Mouse (Mus musculus) neural tube, embryonic 15.5 days (tissue): ENCODE results near the gene Phgr1. TPM values are rescaled to one million over a fixed set of nuclear protein-coding genes. Genes with fewer than 3 reads are reported as not detected.

ENCODE experiments used
- ATAC-seq: fragments of 200-750 bp; cut with Nextera tagmentation; 2 replicates; pipeline ENCODE4 v1.8.0; 2017; ENCODE audit warnings: mild to moderate bottlenecking, moderate TSS enrichment, moderate library complexity; ENCODE audit not compliant: low FRiP score
- H3K27ac ChIP-seq: fragments of 300-500 bp; sonication (generic); replicated peaks from 2 replicates; pipeline ENCODE4 v1.5.1; 2015; ENCODE audit warnings: mild to moderate bottlenecking, inconsistent platforms
- H3K27me3 ChIP-seq: fragments of 300-500 bp; sonication (generic); replicated peaks from 2 replicates; pipeline ENCODE4 v1.6.1; 2015; ENCODE audit warnings: inconsistent platforms
- H3K36me3 ChIP-seq: fragments of 300-500 bp; sonication (generic); 2 replicates; pipeline ENCODE4 v1.6.1; 2015; ENCODE audit warnings: inconsistent platforms
- H3K4me1 ChIP-seq: fragments of 300-500 bp; sonication (generic); 2 replicates; pipeline ENCODE4 v1.6.1; 2015; ENCODE audit warnings: inconsistent platforms
- H3K4me2 ChIP-seq: fragments of 300-500 bp; sonication (generic); 2 replicates; pipeline ENCODE4 v1.6.1; 2015; ENCODE audit warnings: inconsistent platforms, mild to moderate bottlenecking, moderate library complexity
- H3K4me3 ChIP-seq: fragments of 300-500 bp; sonication (generic); replicated peaks from 2 replicates; pipeline ENCODE4 v1.5.1; 2015; ENCODE audit warnings: mild to moderate bottlenecking, inconsistent platforms
- H3K9ac ChIP-seq: fragments of 300-500 bp; sonication (generic); replicated peaks from 2 replicates; pipeline ENCODE4 v1.6.1; 2015; ENCODE audit warnings: mild to moderate bottlenecking, inconsistent platforms
- H3K9me3 ChIP-seq: fragments of 300-500 bp; sonication (generic); replicated peaks from 2 replicates; pipeline ENCODE4 v1.6.1; 2016; ENCODE audit warnings: inconsistent platforms
- WGBS: fragments of 180-500 bp; shearing (Covaris S2); methylation state at CpG from one replicate; pipeline ENCODE4 v1.1.7; 2015; ENCODE audit warnings: mixed read lengths; 5-methylcytosine and 5-hydroxymethylcytosine counted together
- polyA plus RNA-seq: library from polyadenylated mRNA; unstranded; fragments of >200 nt; fragmentation: Nextera tagmentation; extraction: Ambion mirVana; gene quantifications from 2 replicates; pipeline ENCODE4 v1.2.1, GENCODE M21; 2015

The Phgr1 gene
- 1.2 TPM in 1 of 2 replicates, not detected in the other for polyA plus RNA-seq

- no peak for ATAC-seq
- H3K4me3 ChIP-seq: no peak within 1 kb of the TSS
- no peaks in the 10 kb centered on the region for H3K9me3 ChIP-seq
- H3K27ac ChIP-seq: no peak within 1 kb of the TSS
- H3K36me3 ChIP-seq: no peaks in the 10 kb centered on the region
- H3K27me3 ChIP-seq: no peaks in the 10 kb centered on the region
- WGBS: 79% methylated on average over 6 of the region's 6 CpGs
- no peak within 1 kb of the TSS for H3K4me2 ChIP-seq
- H3K4me1 ChIP-seq: peaks cover 6% of the 10 kb centered on the region; the same call in 1 of the 2 replicates
- H3K9ac ChIP-seq: no peak within 1 kb of the TSS
These were observed at the start of gene Phgr1 for GRCm38 (mm10) chr2:118772158-118772874. Phgr1 (plus strand) TSS chr2:118772769.

GRCm38 (mm10) chr2:118723693-118724486 is 48.7 kb upstream of the Phgr1 start:
- peaks cover 9% of the 10 kb centered on the region; the same call in 1 of the 2 replicates for H3K27me3 ChIP-seq
- H3K4me2 ChIP-seq: no peak overlapping the region
- peaks cover 8% of the 10 kb centered on the region; the same call in 1 of the 2 replicates for H3K4me1 ChIP-seq
- WGBS: 81% methylated on average over 15 of the region's 15 CpGs
- no peak for ATAC-seq
- no peak overlapping the region for H3K9ac ChIP-seq
- H3K27ac ChIP-seq: no peak overlapping the region
- H3K36me3 ChIP-seq: no peaks in the 10 kb centered on the region
- no peaks in the 10 kb centered on the region for H3K9me3 ChIP-seq
- H3K4me3 ChIP-seq: no peak overlapping the region

- Histone ChIP-seq H3K4me2 (no peak overlapping the region), H3K9me3 (no peaks in the 10 kb centered on the region), H3K27ac (no peak overlapping the region), H3K4me3 (no peak overlapping the region), H3K4me1 (peaks cover 13% of the 10 kb centered on the region; the same call in 1 of the 2 replicates), H3K36me3 (no peaks in the 10 kb centered on the region), H3K9ac (no peak overlapping the region), H3K27me3 (peaks cover 17% of the 10 kb centered on the region; the same call in 1 of the 2 replicates)
- 89% methylated on average over 4 of the region's 4 CpGs for WGBS
- no peak for ATAC-seq
These were observed 47.1 kb upstream of the Phgr1 start for GRCm38 (mm10) chr2:118725511-118725910.

- no peak for ATAC-seq
- Histone ChIP-seq H3K9ac (no peak overlapping the region), H3K4me1 (peaks cover 13% of the 10 kb centered on the region; the same call in 1 of the 2 replicates), H3K9me3 (no peaks in the 10 kb centered on the region), H3K27ac (no peak overlapping the region), H3K4me2 (no peak overlapping the region), H3K27me3 (peaks cover 25% of the 10 kb centered on the region; the same call in 1 of the 2 replicates), H3K4me3 (no peak overlapping the region), H3K36me3 (no peaks in the 10 kb centered on the region)
- WGBS: 84% methylated on average over 2 of the region's 2 CpGs
These were observed 45.7 kb upstream of the Phgr1 start for GRCm38 (mm10) chr2:118726873-118727272.

- H3K27ac ChIP-seq: no peak overlapping the region
- 26% methylated on average over 9 of the region's 9 CpGs for WGBS
- H3K4me1 ChIP-seq: peaks cover 10% of the 10 kb centered on the region; the same call in 1 of the 2 replicates
- H3K27me3 ChIP-seq: peaks cover 25% of the 10 kb centered on the region; the same call in 1 of the 2 replicates
- H3K9ac ChIP-seq: no peak overlapping the region
- H3K36me3 ChIP-seq: no peaks in the 10 kb centered on the region
- no peak overlapping the region for H3K4me3 ChIP-seq
- ATAC-seq: no peak
- H3K9me3 ChIP-seq: no peaks in the 10 kb centered on the region
- H3K4me2 ChIP-seq: no peak overlapping the region
These were observed 44.7 kb upstream of the Phgr1 start for GRCm38 (mm10) chr2:118727911-118728310.

- peaks cover 25% of the 10 kb centered on the region; the same call in 1 of the 2 replicates for H3K27me3 ChIP-seq
- H3K36me3 ChIP-seq: no peaks in the 10 kb centered on the region
- H3K4me3 ChIP-seq: no peak within 1 kb of the TSS
- H3K9me3 ChIP-seq: no peaks in the 10 kb centered on the region
- ATAC-seq: no peak
- WGBS: 16% methylated on average over 7 of the region's 7 CpGs
- H3K9ac ChIP-seq: no peak within 1 kb of the TSS
- no peak within 1 kb of the TSS for H3K4me2 ChIP-seq
- peaks cover 10% of the 10 kb centered on the region; the same call in 1 of the 2 replicates for H3K4me1 ChIP-seq
- H3K27ac ChIP-seq: no peak within 1 kb of the TSS
These were observed 44.2 kb upstream of the Phgr1 start, which contains the start of gene Plcb2 for GRCm38 (mm10) chr2:118728337-118728736. Plcb2 (minus strand) TSS chr2:118728438.

GRCm38 (mm10) chr2:118729194-118729593 is 43.4 kb upstream of the Phgr1 start:
- Histone ChIP-seq H3K9ac (no peak overlapping the region), H3K27ac (no peak overlapping the region), H3K4me1 (peaks cover 10% of the 10 kb centered on the region; the same call in 1 of the 2 replicates), H3K4me2 (no peak overlapping the region), H3K27me3 (peaks cover 25% of the 10 kb centered on the region; the same call in 1 of the 2 replicates), H3K36me3 (no peaks in the 10 kb centered on the region), H3K4me3 (no peak overlapping the region), H3K9me3 (no peaks in the 10 kb centered on the region)
- 53% methylated on average over 4 of the region's 4 CpGs for WGBS
- no peak for ATAC-seq

GRCm38 (mm10) chr2:118729816-118730621 is 42.5 kb upstream of the Phgr1 start:
- no peak for ATAC-seq
- Histone ChIP-seq H3K4me2 (no peak overlapping the region), H3K36me3 (no peaks in the 10 kb centered on the region), H3K27ac (no peak overlapping the region), H3K4me3 (no peak overlapping the region), H3K4me1 (peaks cover 10% of the 10 kb centered on the region; the same call in 1 of the 2 replicates), H3K9me3 (no peaks in the 10 kb centered on the region), H3K27me3 (peaks cover 25% of the 10 kb centered on the region; the same call in 1 of the 2 replicates), H3K9ac (no peak overlapping the region)
- 26% methylated on average over 8 of the region's 8 CpGs for WGBS

- no peak for ATAC-seq
- Histone ChIP-seq H3K9ac (no peak overlapping the region), H3K4me1 (peaks cover 10% of the 10 kb centered on the region; the same call in 1 of the 2 replicates), H3K27me3 (peaks cover 25% of the 10 kb centered on the region; the same call in 1 of the 2 replicates), H3K36me3 (no peaks in the 10 kb centered on the region), H3K4me3 (no peak overlapping the region), H3K4me2 (no peak overlapping the region), H3K27ac (no peak overlapping the region), H3K9me3 (no peaks in the 10 kb centered on the region)
- WGBS: 13% methylated on average over 3 of the region's 3 CpGs
These were observed 42.0 kb upstream of the Phgr1 start for GRCm38 (mm10) chr2:118730622-118730915.

GRCm38 (mm10) chr2:118731981-118732380 is 40.6 kb upstream of the Phgr1 start:
- Histone ChIP-seq H3K36me3 (no peaks in the 10 kb centered on the region), H3K27me3 (peaks cover 25% of the 10 kb centered on the region; the same call in 1 of the 2 replicates), H3K4me1 (peaks cover 10% of the 10 kb centered on the region; the same call in 1 of the 2 replicates), H3K27ac (no peak overlapping the region), H3K4me2 (no peak overlapping the region), H3K4me3 (no peak overlapping the region), H3K9me3 (no peaks in the 10 kb centered on the region), H3K9ac (no peak overlapping the region)
- WGBS: 87% methylated on average over 5 of the region's 5 CpGs
- ATAC-seq: no peak

GRCm38 (mm10) chr2:118733341-118733740 is 39.2 kb upstream of the Phgr1 start:
- H3K36me3 ChIP-seq: no peaks in the 10 kb centered on the region
- peaks cover 8% of the 10 kb centered on the region; the same call in 1 of the 2 replicates for H3K4me1 ChIP-seq
- no peaks in the 10 kb centered on the region for H3K9me3 ChIP-seq
- no peak overlapping the region for H3K27ac ChIP-seq
- H3K9ac ChIP-seq: no peak overlapping the region
- H3K4me2 ChIP-seq: no peak overlapping the region
- no peak for ATAC-seq
- no peak overlapping the region for H3K4me3 ChIP-seq
- 68% methylated on average over 5 of the region's 5 CpGs for WGBS
- H3K27me3 ChIP-seq: 0 out of 2 replicates have a peak, but pooled peaks cover 20% of the 10 kb centered on the region
